Mouse (Mus musculus) left cerebral cortex, adult 18-20 months (tissue): ENCODE results near the gene Cenpe. TPM values are rescaled to one million over a fixed set of nuclear protein-coding genes. Genes with fewer than 3 reads are reported as not detected.

Experiments used
- DNase-seq, 2 experiments: peaks; one replicate each; pipeline ENCODE4 v3.0.0; 2021 to 2022; ENCODE audit warnings: low spot score in 2 of 2, mixed read lengths in 1 of 2
- total RNA-seq, 2 experiments: library from RNA; stranded (reverse); gene quantifications; 2 replicates each; pipeline ENCODE4 v1.2.3; 2021

The Cenpe gene
- total RNA-seq, 2 experiments from 2014 or later = 0.89 to 1.5 TPM

GRCm38 (mm10) chr3:135280669-135281415 is 68.5 kb downstream of the Cenpe start, which contains the start of gene Bdh2:
TSS of gene Bdh2 (plus strand) at chr3:135281221.
- peak; percentile 68 to 75 for DNase-seq

- DNase-seq = no peak
These were observed 69.4 kb downstream of the Cenpe start for GRCm38 (mm10) chr3:135281701-135282100.

GRCm38 (mm10) chr3:135285256-135285655 is 72.9 kb downstream of the Cenpe start:
- no peak for DNase-seq

- no peak for DNase-seq
These were observed 73.5 kb downstream of the Cenpe start for GRCm38 (mm10) chr3:135285807-135286206.

GRCm38 (mm10) chr3:135288138-135288750 is 75.9 kb downstream of the Cenpe start:
- no peak for DNase-seq

GRCm38 (mm10) chr3:135289148-135289547 is 76.8 kb downstream of the Cenpe start:
- no peak for DNase-seq

- DNase-seq = peak; percentile 51 to 55
These were observed 78.0 kb downstream of the Cenpe start for GRCm38 (mm10) chr3:135290249-135290894.

- no peak for DNase-seq
These were observed 81.4 kb downstream of the Cenpe start for GRCm38 (mm10) chr3:135293703-135294102.

- no peak for DNase-seq
These were observed 83.2 kb downstream of the Cenpe start for GRCm38 (mm10) chr3:135295559-135295958.

- DNase-seq = peak; percentile 47 to 48
These were observed 86.2 kb downstream of the Cenpe start for GRCm38 (mm10) chr3:135298560-135298959.

- no peak for DNase-seq
These were observed 87.7 kb downstream of the Cenpe start for GRCm38 (mm10) chr3:135300081-135300480.

GRCm38 (mm10) chr3:135304060-135304459 is 91.7 kb downstream of the Cenpe start:
- no peak for DNase-seq

GRCm38 (mm10) chr3:135304566-135304965 is 92.2 kb downstream of the Cenpe start:
- DNase-seq = no peak

GRCm38 (mm10) chr3:135307411-135308259 is 95.3 kb downstream of the Cenpe start, which contains the start of gene Slc9b2:
TSS of gene Slc9b2 (plus strand) at chr3:135307700.
- DNase-seq = peak; percentile 25 to 31

GRCm38 (mm10) chr3:135312916-135313491 is 100.7 kb downstream of the Cenpe start:
- no peak for DNase-seq

GRCm38 (mm10) chr3:135313727-135314126 is 101.4 kb downstream of the Cenpe start:
- DNase-seq = no peak

- DNase-seq = no peak
These were observed 102.5 kb downstream of the Cenpe start for GRCm38 (mm10) chr3:135314811-135315210.

- DNase-seq = no peak
These were observed 103.5 kb downstream of the Cenpe start for GRCm38 (mm10) chr3:135315720-135316425.

- DNase-seq = no peak
These were observed 106.0 kb downstream of the Cenpe start for GRCm38 (mm10) chr3:135318331-135318730.
